Mouse (Mus musculus): ENCODE results near the gene Rab3c.

Gene Rab3c

DNA sequence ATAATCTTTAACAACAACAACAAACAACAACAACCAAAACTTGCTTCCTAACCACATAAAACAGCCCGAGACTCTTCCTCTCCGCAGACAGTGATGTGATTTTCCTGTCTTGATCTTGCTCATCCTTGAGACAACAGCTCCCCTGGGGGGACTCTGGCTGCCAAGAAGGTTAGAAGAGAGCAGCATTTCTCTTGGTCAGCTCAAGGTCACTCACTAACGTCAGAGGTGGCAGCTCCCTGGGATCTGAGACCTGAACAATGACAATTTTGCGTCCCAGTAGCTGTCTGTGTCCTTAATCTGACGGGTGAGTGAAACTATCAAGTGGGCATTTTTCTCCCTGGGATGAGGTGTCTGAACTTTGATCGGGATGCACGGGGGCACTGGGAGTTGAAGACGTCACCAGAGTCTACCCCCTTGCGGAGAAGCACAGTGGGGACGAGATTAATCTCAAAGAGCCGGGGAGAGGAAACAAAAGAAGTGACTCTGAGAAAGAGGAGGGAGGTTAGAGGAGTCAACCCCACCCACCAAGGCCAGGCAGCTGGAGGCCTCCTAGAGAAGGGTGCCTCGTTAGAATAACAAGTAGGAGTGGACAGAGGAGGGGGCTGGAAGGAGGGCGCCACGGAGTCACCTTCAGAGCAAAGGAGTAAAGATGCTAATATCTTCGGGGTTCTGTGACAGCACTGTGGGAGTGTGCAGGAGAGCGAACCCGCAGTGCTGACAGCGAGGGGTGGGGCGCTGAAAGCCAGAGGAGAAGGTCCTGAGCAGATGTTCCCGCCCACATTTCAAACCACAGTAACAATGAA, 261.7 kb downstream of the Rab3c start:
- peak; percentile 6 to 20 for DNase-seq

DNA sequence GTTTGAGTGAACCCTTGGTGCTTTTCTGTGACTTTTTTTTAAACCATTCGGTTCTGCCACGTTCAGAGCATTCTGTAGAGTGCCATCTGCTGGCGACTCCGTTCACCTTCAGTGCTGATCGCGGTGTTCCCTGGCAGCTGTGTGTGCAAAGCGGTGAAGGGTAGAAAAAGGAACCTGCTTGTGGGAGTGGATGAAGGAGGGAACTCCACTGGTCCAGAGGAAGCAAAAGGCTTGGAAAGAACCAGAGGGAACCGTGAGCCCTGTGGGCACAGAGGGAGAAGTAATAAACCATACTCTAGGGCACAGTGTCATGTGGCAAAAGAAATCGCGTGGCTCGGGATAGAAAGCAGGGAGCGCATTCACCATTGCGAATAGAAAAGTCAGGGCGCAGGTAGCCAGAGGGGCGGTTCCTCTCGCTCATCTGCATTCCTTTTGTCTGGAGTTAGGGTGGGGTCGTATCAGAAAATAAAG, 262.3 kb downstream of the Rab3c start:
- DNase-seq, result peak; percentile 83 to 87

DNA sequence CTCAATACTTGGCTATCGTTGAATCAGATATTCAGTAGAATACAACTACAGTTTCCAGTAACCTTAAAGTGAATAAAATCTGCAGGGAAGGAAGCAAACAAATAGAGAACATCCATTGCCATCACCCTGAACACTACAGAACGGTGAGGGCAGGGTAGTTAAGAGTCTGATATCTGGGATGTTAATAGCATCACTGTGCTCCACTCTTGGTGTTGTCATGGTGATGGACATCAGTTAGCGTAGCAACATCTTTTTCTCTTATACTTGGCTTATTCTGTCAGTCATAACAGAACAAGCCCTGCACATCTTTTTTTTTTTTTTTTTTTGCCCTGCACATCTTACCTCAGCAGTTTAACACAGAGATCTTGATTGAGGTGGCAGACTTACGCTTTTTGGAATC, 268.8 kb downstream of the Rab3c start:
- no peak for DNase-seq

DNA sequence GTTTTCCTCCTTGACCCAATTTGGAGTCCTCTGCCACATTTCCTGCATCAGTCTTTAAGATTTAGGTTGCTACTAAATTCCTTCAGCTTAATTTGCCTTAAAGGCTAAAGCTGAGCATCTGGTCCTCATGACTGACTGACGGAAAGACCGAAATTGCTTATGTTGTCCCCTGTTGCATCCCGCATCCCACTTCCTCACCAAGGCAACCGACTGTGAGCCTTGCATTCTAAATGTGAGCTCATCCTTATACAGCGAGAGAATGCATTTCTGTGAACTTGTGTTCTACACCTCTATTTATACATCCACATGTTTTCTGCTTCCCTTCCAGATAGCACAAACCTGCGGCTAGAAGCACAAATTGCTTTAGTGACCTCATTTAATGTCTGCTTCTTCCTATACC, 269.9 kb downstream of the Rab3c start:
- no peak for DNase-seq

DNA sequence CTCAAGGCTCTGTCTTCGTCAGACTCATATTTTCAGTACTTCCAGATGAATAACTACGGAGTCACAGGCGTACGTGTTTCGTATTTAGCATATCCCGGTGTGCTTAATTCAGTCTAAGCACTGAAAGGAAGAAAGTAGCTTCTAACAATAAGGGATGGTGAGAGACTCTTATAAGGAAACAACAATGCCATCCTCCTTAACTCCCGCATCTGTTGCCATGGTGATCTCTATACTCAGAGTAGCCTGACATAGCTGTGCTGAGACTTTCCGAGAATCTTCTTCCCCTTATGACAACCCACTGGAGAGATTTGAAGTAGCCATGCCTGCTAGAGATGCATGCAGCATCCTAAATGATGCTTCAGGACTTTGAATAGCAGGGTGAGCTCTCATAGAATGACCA, 272.3 kb downstream of the Rab3c start:
- DNase-seq, result no peak

DNA sequence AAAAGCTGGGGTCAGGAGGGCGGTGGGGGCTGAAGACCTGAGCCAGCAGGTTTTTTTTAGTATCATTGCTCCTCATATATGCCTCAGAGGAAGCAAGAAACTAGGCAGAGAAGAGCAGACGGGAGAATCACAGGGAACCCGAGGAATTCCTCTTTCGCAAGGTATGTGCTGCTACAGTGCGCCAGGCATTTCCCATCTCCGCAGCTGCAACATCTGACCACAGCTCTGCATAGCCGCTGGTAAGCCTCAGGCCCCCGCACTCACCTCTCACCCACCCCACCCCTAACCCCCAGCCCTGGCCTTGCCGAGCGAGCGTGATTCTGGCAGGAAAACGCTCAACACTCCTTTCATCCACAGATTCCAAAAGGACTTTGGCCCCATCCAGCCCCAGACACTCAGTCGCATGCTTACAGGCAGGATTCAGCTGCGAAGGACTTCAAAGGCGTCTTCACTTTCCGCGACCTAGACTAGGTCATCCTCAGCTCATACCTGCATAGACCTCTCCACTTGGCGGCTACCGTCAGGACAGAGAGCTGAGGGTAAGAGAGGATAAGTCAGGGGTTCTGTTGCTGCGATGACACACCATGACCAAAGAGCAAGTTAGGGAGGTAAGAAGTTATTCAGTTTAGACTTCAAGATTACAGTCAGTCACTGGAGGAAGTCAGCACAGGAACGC, 274.6 kb downstream of the Rab3c start:
- no peak for DNase-seq
